Mouse (Mus musculus) liver, adult 2 months (tissue): ENCODE data around the gene Rab2b.

Experiments
- CTCF ChIP-seq: fragments of 200-500 bp; IDR thresholded peaks from 2 replicates; pipeline ENCODE4 v1.5.1; 2011; ENCODE audit warnings: low read depth, low read length, control low read depth
- POLR2A ChIP-seq: fragments of 200-500 bp; IDR thresholded peaks from 2 replicates; pipeline ENCODE4 v1.6.1; 2011; ENCODE audit warnings: low read length, control low read depth; ENCODE audit not compliant: insufficient read depth; ENCODE audit errors: extremely low read depth

GRCm38 (mm10) chr14:52244690-52245042, 34.7 kb downstream of the Rab2b start:
- TF ChIP-seq CTCF = no peak
- TF ChIP-seq POLR2A = 0 out of 2 replicates have a peak, but pooled peaks have one; percentile 0
